Mouse (Mus musculus) ES-E14 (cell line): ENCODE results near the gene Tep1.

Experiments used
- MAFK ChIP-seq: IDR thresholded peaks from 2 replicates; pipeline ENCODE4 v1.6.1; 2014; ENCODE audit warnings: mild to moderate bottlenecking, low read depth, low read length, inconsistent platforms; ENCODE audit not compliant: insufficient read depth
- ZNF384 ChIP-seq: IDR thresholded peaks from 2 replicates; pipeline ENCODE4 v1.6.1; 2012; ENCODE audit warnings: low read depth, low read length, inconsistent platforms

DNA sequence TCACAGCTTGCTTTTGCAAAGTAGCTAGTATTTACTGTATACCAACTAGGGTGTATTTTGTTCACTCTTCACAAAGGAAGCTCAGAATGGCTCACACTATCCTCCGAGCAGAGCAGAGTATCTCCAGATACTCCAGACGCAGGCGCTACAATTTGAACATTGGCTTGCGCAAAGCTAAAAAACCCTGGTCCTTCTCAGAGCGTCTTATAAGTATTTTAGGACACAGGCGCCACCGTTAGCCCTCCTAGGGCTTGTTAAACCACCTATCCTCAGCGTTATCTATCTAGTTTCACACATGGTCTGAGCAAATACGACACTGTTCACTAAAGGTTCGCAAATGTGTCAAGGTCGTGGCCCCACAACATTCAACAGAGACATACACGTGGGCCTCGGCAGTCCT, 65.7 kb downstream of the Tep1 start:
- TF ChIP-seq ZNF384 (no peak), MAFK (no peak)
